Mouse (Mus musculus) embryonic fibroblast, embryonic 13.5 days (primary cell): ENCODE data around the gene Med24. TPM values are rescaled to one million over a fixed set of nuclear protein-coding genes. Genes with fewer than 3 reads are reported as not detected.

ENCODE experiments used
- H3K27ac ChIP-seq: 2 replicates; pipeline ENCODE4 v1.5.1; 2012; ENCODE audit warnings: low read length, control low read depth, inconsistent platforms; ENCODE audit not compliant: insufficient read depth
- H3K4me1 ChIP-seq: 2 replicates; pipeline ENCODE4 v1.6.1; 2011; ENCODE audit warnings: low read length; ENCODE audit not compliant: control insufficient read depth, insufficient read depth
- H3K4me3 ChIP-seq: 2 replicates; pipeline ENCODE4 v1.5.1; 2011; ENCODE audit warnings: mild to moderate bottlenecking, control low read depth, low read length; ENCODE audit not compliant: insufficient read depth
- CTCF ChIP-seq: IDR thresholded peaks from 2 replicates; pipeline ENCODE4 v1.5.1; 2011; ENCODE audit warnings: mild to moderate bottlenecking, control low read depth, low read length, moderate library complexity, borderline replicate concordance; ENCODE audit not compliant: insufficient read depth
- POLR2A ChIP-seq: IDR thresholded peaks from 2 replicates; pipeline ENCODE4 v1.6.1; 2011; ENCODE audit warnings: low read depth, mild to moderate bottlenecking, control low read depth, low read length, moderate library complexity
- polyA plus RNA-seq: library from polyadenylated mRNA; stranded (reverse); fragments of >200 nt; gene quantifications from 2 replicates; pipeline ENCODE4 v1.2.4, GENCODE M21; 2011; ENCODE audit warnings: low read depth; ENCODE audit not compliant: missing spikeins, insufficient read length

Med24 gene
- polyA plus RNA-seq = 50.1 and 58.1 TPM in 2 replicates

GRCm38 (mm10) chr11:98729119-98729588 lies at the start of gene Med24:
Gene Med24 (minus strand): TSS chr11:98729435.
- TF ChIP-seq POLR2A (peak; percentile 73), CTCF (no peak)

GRCm38 (mm10) chr11:98777888-98778287 lies 48.7 kb upstream of the Med24 start:
- TF ChIP-seq CTCF (no peak), POLR2A (no peak)
- no peak overlapping the region for H3K27ac ChIP-seq
- peaks cover 10% of the 10 kb centered on the region for H3K4me1 ChIP-seq
- no peak overlapping the region for H3K4me3 ChIP-seq

More at GRCm38 (mm10) chr11:98729119-98729588, at the start of gene Med24:
- Histone ChIP-seq H3K4me1 (peaks cover 8% of the 10 kb centered on the region; the same call in 1 of the 2 replicates), H3K27ac (peak within 1 kb of the TSS; percentile 23), H3K4me3 (peak within 1 kb of the TSS; percentile 94)

- peaks cover 8% of the 10 kb centered on the region for H3K4me1 ChIP-seq
- TF ChIP-seq POLR2A = peak; percentile 64
- TF ChIP-seq CTCF = no peak
- H3K4me3 ChIP-seq = no peak overlapping the region
- peak overlapping the region; percentile 97 for H3K27ac ChIP-seq
These were observed 47.8 kb upstream of the Med24 start for GRCm38 (mm10) chr11:98776843-98777590.

- Histone ChIP-seq H3K27ac (peak overlapping the region; percentile 97), H3K4me3 (peak overlapping the region; percentile 12; the same call in 1 of the 2 replicates), H3K4me1 (peaks cover 8% of the 10 kb centered on the region)
- no peak for TF ChIP-seq CTCF
- 0 out of 2 replicates have a peak, but pooled peaks have one; percentile 13 for TF ChIP-seq POLR2A
These were observed 47.0 kb upstream of the Med24 start for GRCm38 (mm10) chr11:98776052-98776764.

GRCm38 (mm10) chr11:98775348-98776051 lies 46.3 kb upstream of the Med24 start:
- TF ChIP-seq POLR2A = no peak; the same call in 1 of the 2 replicates
- no peak for TF ChIP-seq CTCF
- H3K4me3 ChIP-seq = peak overlapping the region; percentile 12
- peaks cover 8% of the 10 kb centered on the region for H3K4me1 ChIP-seq
- H3K27ac ChIP-seq = peak overlapping the region; percentile 97

- peak within 1 kb of the TSS; percentile 83 for H3K4me3 ChIP-seq
- peaks cover 8% of the 10 kb centered on the region for H3K4me1 ChIP-seq
- H3K27ac ChIP-seq = peak within 1 kb of the TSS; percentile 97
- TF ChIP-seq POLR2A = peak; percentile 96
- no peak for TF ChIP-seq CTCF
These were observed 45.5 kb upstream of the Med24 start, which contains the start of gene Nr1d1 for GRCm38 (mm10) chr11:98774582-98775347. Gene Nr1d1 (minus strand): TSS chr11:98775333.

- TF ChIP-seq POLR2A = 0 out of 2 replicates have a peak, but pooled peaks have one; percentile 28
- no peak for TF ChIP-seq CTCF
- Histone ChIP-seq H3K4me3 (peak overlapping the region; percentile 83), H3K4me1 (peaks cover 8% of the 10 kb centered on the region), H3K27ac (peak overlapping the region; percentile 90)
These were observed 44.5 kb upstream of the Med24 start for GRCm38 (mm10) chr11:98773635-98774295.

- H3K4me1 ChIP-seq = peaks cover 11% of the 10 kb centered on the region
- TF ChIP-seq POLR2A (peak; percentile 20), CTCF (no peak)
- peak overlapping the region; percentile 90 for H3K27ac ChIP-seq
- H3K4me3 ChIP-seq = peak overlapping the region; percentile 20; the same call in 1 of the 2 replicates
These were observed 43.5 kb upstream of the Med24 start for GRCm38 (mm10) chr11:98772667-98773171.
